Mouse (Mus musculus): Measurements from ENCODE around the gene Kcnc3. TPM values are rescaled to one million over a fixed set of nuclear protein-coding genes. Genes with fewer than 3 reads are reported as not detected.

Gene Kcnc3
- polyA plus RNA-seq, 1 experiment from 2014 or later: 0.97 TPM

GRCm38 (mm10) chr7:44596051-44596450, 5.6 kb downstream of the Kcnc3 start:
- Histone ChIP-seq H3K9me3 (ENCODE audit: low read depth, low read length) (no peaks in the 10 kb centered on the region), H3K4me3 (ENCODE audit: low read depth, low read length) (no peak overlapping the region), H3K27ac (ENCODE audit: low read depth) (no peak overlapping the region), H3K27me3 (ENCODE audit: insufficient read depth, low read length) (peaks cover 38% of the 10 kb centered on the region), H3K4me2 (no peak overlapping the region), H3K4me1 (ENCODE audit: insufficient read depth) (no peaks in the 10 kb centered on the region), H3K9ac (no peak overlapping the region), H3K36me3 (ENCODE audit: insufficient read depth) (no peaks in the 10 kb centered on the region)
- ATAC-seq (ENCODE audit: insufficient read depth) (no peak), DNase-seq (no peak)
- no peak for TF ChIP-seq CTCF (IDR thresholded peaks at IDR 0.05; ENCODE audit: low read depth)
- 83% methylated on average over 6 of the region's 6 CpGs for WGBS

GRCm38 (mm10) chr7:44596996-44597538, 6.6 kb downstream of the Kcnc3 start:
- Histone ChIP-seq H3K4me2 (no peak overlapping the region), H3K9ac (no peak overlapping the region), H3K27me3 (ENCODE audit: insufficient read depth, low read length) (peaks cover 38% of the 10 kb centered on the region), H3K27ac (ENCODE audit: low read depth) (no peak overlapping the region), H3K4me1 (ENCODE audit: insufficient read depth) (no peaks in the 10 kb centered on the region), H3K9me3 (ENCODE audit: low read depth, low read length) (no peaks in the 10 kb centered on the region), H3K36me3 (ENCODE audit: insufficient read depth) (no peaks in the 10 kb centered on the region), H3K4me3 (ENCODE audit: low read depth, low read length) (no peak overlapping the region)
- WGBS: 41% methylated on average over 5 of the region's 5 CpGs
- no peak for TF ChIP-seq CTCF (IDR thresholded peaks at IDR 0.05; ENCODE audit: low read depth)
- no peak for ATAC-seq (ENCODE audit: insufficient read depth)
- DNase-seq: no peak

GRCm38 (mm10) chr7:44597666-44598065, 7.2 kb downstream of the Kcnc3 start:
- Histone ChIP-seq H3K4me1 (ENCODE audit: insufficient read depth) (no peaks in the 10 kb centered on the region), H3K36me3 (ENCODE audit: insufficient read depth) (no peaks in the 10 kb centered on the region), H3K9me3 (ENCODE audit: low read depth, low read length) (no peaks in the 10 kb centered on the region), H3K4me3 (ENCODE audit: low read depth, low read length) (no peak overlapping the region), H3K27ac (ENCODE audit: low read depth) (no peak overlapping the region), H3K4me2 (no peak overlapping the region), H3K9ac (no peak overlapping the region), H3K27me3 (ENCODE audit: insufficient read depth, low read length) (peaks cover 38% of the 10 kb centered on the region)
- 84% methylated on average over 4 of the region's 4 CpGs for WGBS
- ATAC-seq (ENCODE audit: insufficient read depth): no peak
- no peak for TF ChIP-seq CTCF (IDR thresholded peaks at IDR 0.05; ENCODE audit: low read depth)
- DNase-seq: no peak

DNA sequence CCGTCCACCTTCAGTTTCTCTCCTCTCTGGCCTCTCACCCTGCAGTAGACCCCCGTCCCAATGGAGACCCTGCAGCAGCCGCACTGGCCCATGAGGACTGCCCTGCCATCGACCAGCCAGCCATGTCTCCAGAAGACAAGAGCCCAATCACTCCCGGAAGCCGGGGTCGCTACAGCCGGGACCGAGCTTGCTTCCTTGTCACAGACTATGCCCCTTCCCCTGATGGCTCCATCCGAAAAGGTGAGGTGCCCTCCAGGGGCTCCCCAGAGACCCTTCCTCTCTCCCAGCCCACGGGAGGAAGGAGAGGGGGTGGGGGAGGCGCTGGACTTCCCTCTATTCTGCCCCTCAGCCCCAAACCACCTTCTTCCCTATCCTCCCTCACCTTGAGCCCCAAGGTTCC, 7.9 kb downstream of the Kcnc3 start:
- H3K4me2 ChIP-seq: no peak overlapping the region
- ATAC-seq (ENCODE audit: insufficient read depth): no peak
- H3K4me1 ChIP-seq (ENCODE audit: insufficient read depth): no peaks in the 10 kb centered on the region
- no peak overlapping the region for H3K27ac ChIP-seq (ENCODE audit: low read depth)
- no peak overlapping the region for H3K4me3 ChIP-seq (ENCODE audit: low read depth, low read length)
- no peaks in the 10 kb centered on the region for H3K9me3 ChIP-seq (ENCODE audit: low read depth, low read length)
- no peak for TF ChIP-seq CTCF (IDR thresholded peaks at IDR 0.05; ENCODE audit: low read depth)
- WGBS: 82% methylated on average over 11 of the region's 12 CpGs
- H3K27me3 ChIP-seq (ENCODE audit: insufficient read depth, low read length): peaks cover 38% of the 10 kb centered on the region
- no peak overlapping the region for H3K9ac ChIP-seq
- DNase-seq: no peak
- H3K36me3 ChIP-seq (ENCODE audit: insufficient read depth): no peaks in the 10 kb centered on the region

DNA sequence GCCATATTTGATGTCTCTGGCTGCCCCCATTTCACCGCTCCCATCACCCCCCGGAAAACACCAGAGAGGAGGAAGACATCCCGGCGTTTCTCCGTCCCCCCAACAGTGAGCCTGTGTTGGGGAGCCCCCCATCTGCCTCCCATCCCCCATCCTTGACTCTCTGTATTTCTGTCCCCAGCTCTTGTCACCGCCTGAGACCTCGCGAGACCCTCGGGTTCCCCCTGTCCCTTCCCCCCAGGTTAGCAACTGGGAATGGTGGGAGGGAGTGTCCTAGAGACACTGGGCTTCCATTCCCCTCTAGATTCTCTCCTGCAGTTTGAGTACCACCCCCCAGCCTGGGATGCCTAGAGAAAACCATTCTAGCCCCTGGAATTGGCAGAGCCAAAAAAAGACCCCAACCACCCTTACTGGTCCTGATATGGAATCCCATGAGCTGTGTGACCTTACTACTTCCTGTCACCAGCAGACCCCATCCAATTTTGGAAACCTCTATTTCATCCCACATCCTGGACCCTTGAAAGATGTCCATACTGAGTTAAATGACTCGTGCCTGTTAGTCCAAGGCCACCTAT, 10.3 kb downstream of the Kcnc3 start:
- DNase-seq (no peak), ATAC-seq (ENCODE audit: insufficient read depth) (no peak)
- no peak overlapping the region for H3K27ac ChIP-seq (ENCODE audit: low read depth)
- no peaks in the 10 kb centered on the region for H3K9me3 ChIP-seq (ENCODE audit: low read depth, low read length)
- H3K27me3 ChIP-seq (ENCODE audit: insufficient read depth, low read length): peaks cover 51% of the 10 kb centered on the region
- H3K9ac ChIP-seq: no peak overlapping the region
- no peaks in the 10 kb centered on the region for H3K36me3 ChIP-seq (ENCODE audit: insufficient read depth)
- no peak overlapping the region for H3K4me2 ChIP-seq
- WGBS: 76% methylated on average over 10 of the region's 10 CpGs
- no peak for TF ChIP-seq CTCF (IDR thresholded peaks at IDR 0.05; ENCODE audit: low read depth)
- no peak overlapping the region for H3K4me3 ChIP-seq (ENCODE audit: low read depth, low read length)
- H3K4me1 ChIP-seq (ENCODE audit: insufficient read depth): no peaks in the 10 kb centered on the region

- WGBS: 11% methylated on average over 19 of the region's 19 CpGs
- Histone ChIP-seq H3K9me3 (ENCODE audit: low read depth, low read length) (no peaks in the 10 kb centered on the region), H3K27me3 (ENCODE audit: insufficient read depth, low read length) (peaks cover 58% of the 10 kb centered on the region), H3K4me2 (no peak overlapping the region), H3K36me3 (ENCODE audit: insufficient read depth) (no peaks in the 10 kb centered on the region), H3K9ac (no peak overlapping the region), H3K4me1 (ENCODE audit: insufficient read depth) (no peaks in the 10 kb centered on the region), H3K27ac (ENCODE audit: low read depth) (no peak overlapping the region), H3K4me3 (ENCODE audit: low read depth, low read length) (no peak overlapping the region)
- no peak for ATAC-seq (ENCODE audit: insufficient read depth)
- TF ChIP-seq CTCF (IDR thresholded peaks at IDR 0.05; ENCODE audit: low read depth): no peak
- DNase-seq: no peak
Observed at GRCm38 (mm10) chr7:44601646-44602045, 11.2 kb downstream of the Kcnc3 start.

GRCm38 (mm10) chr7:44602443-44602842, 12.0 kb downstream of the Kcnc3 start:
- no peak overlapping the region for H3K4me3 ChIP-seq (ENCODE audit: low read depth, low read length)
- H3K9ac ChIP-seq: no peak overlapping the region
- DNase-seq (no peak), ATAC-seq (ENCODE audit: insufficient read depth) (no peak)
- no peak for TF ChIP-seq CTCF (IDR thresholded peaks at IDR 0.05; ENCODE audit: low read depth)
- 9% methylated on average over 11 of the region's 11 CpGs for WGBS
- H3K36me3 ChIP-seq (ENCODE audit: insufficient read depth): no peaks in the 10 kb centered on the region
- no peak overlapping the region for H3K4me2 ChIP-seq
- no peaks in the 10 kb centered on the region for H3K9me3 ChIP-seq (ENCODE audit: low read depth, low read length)
- no peak overlapping the region for H3K27ac ChIP-seq (ENCODE audit: low read depth)
- peaks cover 58% of the 10 kb centered on the region for H3K27me3 ChIP-seq (ENCODE audit: insufficient read depth, low read length)
- H3K4me1 ChIP-seq (ENCODE audit: insufficient read depth): no peaks in the 10 kb centered on the region

Data from lung, embryonic 14.5 days (tissue).